Mouse (Mus musculus) spleen, adult 2 months (tissue): ENCODE data around the gene Nol6.

ENCODE experiments used
- CTCF ChIP-seq: fragments of 200-500 bp; IDR thresholded peaks from 2 replicates; pipeline ENCODE4 v1.5.1; 2011; ENCODE audit warnings: mild to moderate bottlenecking, inconsistent platforms; ENCODE audit not compliant: insufficient read depth, insufficient read length, insufficient replicate concordance; ENCODE audit errors: extremely low read depth
- POLR2A ChIP-seq: fragments of 200-500 bp; IDR thresholded peaks from 2 replicates; pipeline ENCODE4 v1.6.1; 2011; ENCODE audit warnings: low read depth, low read length, inconsistent platforms

GRCm38 (mm10) chr4:41092958-41093357 lies 31.3 kb downstream of the Nol6 start:
- TF ChIP-seq CTCF (no peak), POLR2A (no peak)
